Mouse (Mus musculus) frontal cortex, postnatal 25 days (tissue): ENCODE results near the gene Acat3.
"Not testable (repeated sequence)": the region's sequence is repeated elsewhere in the genome, so short reads cannot be mapped to it uniquely, and the experiment has no call there.

Source experiments
- DNase-seq, 2 experiments: peaks; one replicate each; pipeline ENCODE4 v3.0.0; 2022; ENCODE audit warnings: low spot score in 2 of 2

The Acat3 gene

DNA sequence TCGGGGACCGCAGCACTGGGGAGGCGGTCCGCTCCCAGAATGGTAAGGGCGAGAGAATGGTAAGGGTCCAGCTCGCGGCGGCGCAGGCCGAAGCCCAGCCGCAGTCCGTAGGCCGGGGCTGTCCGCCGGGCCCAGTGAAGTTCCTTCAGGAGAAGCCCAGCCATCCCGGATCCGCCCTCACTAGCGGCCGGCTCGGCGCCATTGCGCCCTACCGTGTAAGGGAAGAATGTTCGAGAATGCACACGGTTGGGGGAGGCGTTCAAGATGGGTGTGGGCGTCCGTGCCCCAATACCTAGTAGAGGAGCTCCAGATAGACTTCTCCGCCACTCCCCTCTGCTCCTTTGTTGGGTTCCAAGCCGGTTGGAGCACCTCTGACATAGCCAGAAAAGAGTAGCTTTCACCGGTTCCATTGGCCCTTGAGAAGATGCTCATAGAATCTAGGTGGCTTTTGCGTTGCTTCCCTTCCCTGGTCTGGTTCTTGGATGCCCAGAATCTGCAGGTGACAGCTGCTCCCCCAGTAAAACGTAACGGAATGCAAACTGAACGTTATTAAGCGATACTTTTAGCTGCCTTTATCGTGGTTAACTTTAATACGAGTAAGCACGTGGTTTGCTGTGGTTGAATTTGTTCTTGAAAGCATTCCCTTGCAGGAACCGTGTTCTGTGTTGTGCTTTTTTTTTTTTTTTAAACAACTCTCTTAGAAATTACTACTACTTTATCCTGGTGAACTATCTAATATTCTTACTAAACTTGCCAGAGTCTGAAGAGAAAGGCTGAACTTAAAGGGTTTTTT lies 23.6 kb downstream of the Acat3 start:
- DNase-seq = peak in 1 of 2 experiments; percentile 53

- peak; percentile 96 to 99 for DNase-seq
These were observed 24.4 kb downstream of the Acat3 start, which contains the start of gene Mrpl18 for GRCm38 (mm10) chr17:12915881-12916583. Gene Mrpl18 (minus strand): TSS chr17:12916345.

DNA sequence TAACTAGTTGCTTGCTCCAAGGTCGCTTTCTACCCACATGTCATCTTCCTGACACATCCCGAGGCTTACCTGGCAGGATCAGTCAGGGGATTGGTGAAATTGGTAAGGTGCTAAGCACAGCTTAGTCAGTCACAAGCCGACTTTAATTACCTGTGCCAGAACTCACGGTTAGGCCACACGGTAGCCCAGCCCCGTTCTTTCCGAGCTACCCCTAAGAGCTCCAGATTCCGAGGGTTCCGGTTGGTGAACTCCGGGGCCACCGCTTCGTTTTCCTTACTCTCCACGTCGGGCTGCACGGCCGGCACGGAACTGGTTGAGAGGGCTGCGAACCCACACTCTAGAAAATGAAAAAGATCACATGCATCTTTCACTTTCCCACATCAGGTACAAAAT lies 24.9 kb downstream of the Acat3 start, which contains the start of gene Tcp1:
Tcp1 (plus strand) TSS at position 214 of the 393 bp plus-strand sequence.
- DNase-seq = no peak

DNA sequence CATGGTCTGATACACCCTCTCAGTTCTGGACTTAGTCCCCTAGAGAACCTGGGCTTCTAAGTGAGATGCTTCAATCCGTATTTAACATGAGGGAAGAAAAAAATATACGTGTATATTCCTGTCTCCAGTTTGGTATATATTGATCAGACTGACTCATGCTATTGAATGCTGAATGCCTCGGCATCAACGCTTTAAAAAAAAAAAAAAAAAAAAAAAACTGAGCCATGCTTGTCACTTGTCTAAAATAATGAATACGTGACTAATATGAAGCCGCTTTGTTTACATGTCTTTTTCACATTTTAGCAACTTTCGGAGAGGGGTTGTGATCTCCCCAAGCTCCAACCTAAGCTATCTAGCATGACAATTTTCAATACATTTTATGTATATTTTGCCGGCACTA lies 30.0 kb downstream of the Acat3 start:
- no peak for DNase-seq

GRCm38 (mm10) chr17:12909361-12910280 lies 30.8 kb downstream of the Acat3 start, which contains the start of gene Pnldc1:
Gene Pnldc1 (minus strand): TSS chr17:12910230.
- no peak for DNase-seq

DNA sequence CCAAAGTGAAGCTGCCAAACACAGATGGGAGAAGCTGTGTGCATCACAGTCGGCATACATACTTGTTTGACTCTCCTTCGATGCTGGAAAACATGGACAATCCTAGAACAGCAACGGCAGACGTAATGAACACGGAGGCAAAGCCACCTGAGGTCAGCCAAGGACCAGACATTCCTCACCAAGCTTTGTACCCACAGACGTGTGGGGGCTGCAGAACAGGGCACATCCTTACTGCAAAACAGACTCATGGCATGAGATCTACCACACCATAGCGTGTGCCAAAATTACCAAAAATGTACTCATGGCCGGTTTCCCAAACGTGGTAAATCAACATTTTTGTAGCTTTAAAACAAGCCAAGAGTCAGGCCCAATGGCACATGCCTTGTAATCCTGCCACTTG lies 34.0 kb downstream of the Acat3 start:
- DNase-seq = no peak

GRCm38 (mm10) chr17:12905810-12906209 lies 34.6 kb downstream of the Acat3 start:
- no peak for DNase-seq

DNA sequence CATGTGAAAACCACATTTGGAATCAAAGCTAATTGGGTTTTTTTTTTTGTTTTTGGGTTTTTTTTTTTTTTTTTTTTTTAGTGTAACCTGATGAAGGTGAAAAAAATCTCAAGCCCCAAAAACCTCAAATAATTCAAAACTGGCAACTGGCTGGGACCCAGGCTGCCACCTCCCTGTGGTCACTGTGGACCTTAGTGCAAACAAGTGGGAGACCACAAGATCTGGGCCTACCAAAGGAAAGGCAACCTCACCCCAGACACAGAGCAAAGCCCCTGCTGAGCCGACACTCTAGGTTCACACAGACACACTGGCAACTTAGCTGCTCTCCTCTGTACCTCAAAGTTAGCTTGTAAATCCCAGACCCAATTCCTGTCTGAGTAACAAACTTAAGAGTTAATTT lies 36.1 kb downstream of the Acat3 start:
- DNase-seq = no peak

DNA sequence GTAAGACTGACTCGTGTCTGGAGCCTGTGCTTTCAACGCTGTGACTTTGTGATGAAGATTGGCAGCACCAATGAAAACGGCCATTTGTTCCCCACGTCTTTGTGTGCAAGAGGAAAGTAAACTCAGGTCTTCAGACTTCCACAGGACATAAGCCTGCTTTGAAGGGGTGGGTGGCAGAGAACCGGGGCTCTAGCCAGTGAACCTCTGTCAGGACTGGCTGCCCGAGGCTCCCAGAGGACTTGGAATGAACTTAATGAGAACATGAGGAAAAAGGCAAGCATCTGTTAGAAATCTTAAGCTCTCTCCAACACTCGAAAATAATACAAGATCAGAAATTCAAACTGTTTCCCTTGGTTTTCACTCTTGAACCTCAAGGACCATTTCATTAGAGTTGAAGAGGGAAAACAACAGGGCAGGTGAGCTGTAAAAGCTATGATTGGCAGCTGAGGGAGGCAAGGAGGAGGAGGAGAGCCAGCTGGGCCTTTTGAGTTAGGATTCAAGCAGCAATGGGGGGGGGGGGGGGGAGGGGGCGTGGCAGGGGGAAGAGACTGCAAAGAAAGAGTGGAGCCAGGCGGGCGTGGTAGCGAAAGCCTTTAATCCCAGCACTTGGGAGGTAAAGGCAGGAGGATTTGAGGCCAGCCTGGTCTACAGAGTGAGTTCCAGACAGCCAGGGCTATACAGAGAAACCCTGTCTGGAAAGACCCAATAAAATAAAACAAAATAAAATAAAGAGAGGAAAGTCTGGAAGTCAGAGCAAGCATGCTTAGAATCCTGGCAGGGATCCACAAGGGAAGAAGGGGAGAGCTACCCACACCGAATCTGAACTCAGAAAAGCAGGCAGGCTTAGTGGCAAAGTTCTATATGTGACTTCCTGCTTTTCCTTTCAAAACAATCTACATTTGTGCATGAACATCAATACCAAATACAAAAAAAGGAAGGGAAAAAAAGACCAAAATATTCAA lies 36.7 kb downstream of the Acat3 start:
- no peak for DNase-seq

GRCm38 (mm10) chr17:12902291-12902690 lies 38.1 kb downstream of the Acat3 start:
- DNase-seq = no peak

- not testable (repeated sequence) for DNase-seq
These were observed 41.8 kb downstream of the Acat3 start for GRCm38 (mm10) chr17:12898607-12899006.

DNA sequence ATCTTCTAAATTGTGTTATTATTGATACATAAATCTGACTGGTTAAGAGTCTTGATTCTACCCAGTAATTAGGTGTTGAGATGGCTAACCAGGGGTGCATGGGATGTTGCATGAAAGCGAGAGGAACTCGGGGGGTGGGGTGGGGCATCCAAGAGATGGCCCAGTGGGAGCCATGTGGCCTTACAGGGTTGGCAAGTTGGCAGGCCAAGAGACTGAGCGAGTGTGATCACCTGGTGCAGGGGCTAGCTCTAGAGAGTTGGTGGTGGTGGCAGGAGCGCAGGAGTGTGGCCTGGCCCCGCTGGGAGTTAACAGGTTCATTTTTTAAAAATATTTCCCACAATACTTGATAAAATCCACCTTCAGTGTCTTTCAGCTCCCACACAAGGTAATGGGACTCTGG lies 42.7 kb downstream of the Acat3 start:
- no peak for DNase-seq

GRCm38 (mm10) chr17:12892033-12892432 lies 48.4 kb downstream of the Acat3 start:
- no peak for DNase-seq

DNA sequence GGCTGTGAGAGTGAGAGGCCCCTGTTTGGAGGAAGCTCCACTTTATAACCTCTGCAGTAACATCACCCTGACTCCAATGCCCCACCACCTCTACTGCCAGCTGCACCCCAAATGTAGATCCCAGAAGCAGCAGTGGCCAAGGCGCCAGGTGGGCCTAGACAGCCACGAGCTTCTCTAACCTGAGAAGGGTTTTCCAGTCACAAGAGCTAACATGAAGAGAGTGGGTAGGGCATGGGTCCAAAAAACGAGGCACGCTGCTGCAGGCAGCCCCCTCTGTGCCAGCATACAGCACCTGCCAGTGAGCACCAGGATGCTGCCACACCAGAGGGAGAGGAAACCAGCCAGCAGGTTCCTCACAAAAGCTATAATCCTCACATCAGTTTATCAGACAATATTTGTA lies 49.3 kb downstream of the Acat3 start:
- DNase-seq = no peak

- DNase-seq = no peak
These were observed 53.2 kb downstream of the Acat3 start for GRCm38 (mm10) chr17:12887021-12887775.

DNA sequence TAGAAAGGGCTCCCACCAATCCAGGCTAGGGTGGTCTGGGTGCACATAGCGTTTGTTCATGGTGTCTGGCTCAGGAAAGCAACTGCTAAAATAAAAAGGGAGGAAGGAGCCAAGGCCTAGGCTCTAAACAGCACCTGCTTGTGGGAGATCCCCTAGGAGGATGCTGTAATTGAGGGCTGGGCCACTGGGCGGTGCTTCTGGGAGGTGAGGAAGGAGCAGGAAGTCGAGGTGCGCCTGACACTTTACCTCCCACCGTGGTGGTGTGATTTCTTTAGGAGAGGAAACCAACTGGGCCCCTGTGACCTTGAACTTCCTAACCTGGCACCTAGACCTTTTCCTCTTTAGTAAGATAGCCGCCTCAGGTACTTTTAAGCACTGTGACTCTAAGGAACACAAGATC lies 53.8 kb downstream of the Acat3 start:
- no peak for DNase-seq

DNA sequence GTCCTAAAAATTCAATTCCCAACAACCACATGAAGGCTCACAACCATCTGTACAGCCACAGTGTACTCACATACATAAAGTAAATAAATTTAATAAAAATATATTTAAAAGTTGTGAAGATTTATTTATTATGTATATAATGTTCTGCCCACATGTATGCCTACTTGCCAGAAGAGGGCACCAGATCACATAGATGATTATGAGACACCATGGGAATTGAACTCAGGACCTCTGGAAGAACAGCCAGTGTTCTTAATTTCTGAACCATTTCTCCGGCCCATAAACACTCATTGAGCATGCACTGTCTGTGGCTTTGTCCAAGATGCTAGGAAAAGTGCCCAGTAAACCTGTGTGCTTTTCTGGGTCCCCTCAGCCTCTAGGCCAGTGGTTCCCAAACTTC lies 59.2 kb downstream of the Acat3 start:
- no peak for DNase-seq

DNA sequence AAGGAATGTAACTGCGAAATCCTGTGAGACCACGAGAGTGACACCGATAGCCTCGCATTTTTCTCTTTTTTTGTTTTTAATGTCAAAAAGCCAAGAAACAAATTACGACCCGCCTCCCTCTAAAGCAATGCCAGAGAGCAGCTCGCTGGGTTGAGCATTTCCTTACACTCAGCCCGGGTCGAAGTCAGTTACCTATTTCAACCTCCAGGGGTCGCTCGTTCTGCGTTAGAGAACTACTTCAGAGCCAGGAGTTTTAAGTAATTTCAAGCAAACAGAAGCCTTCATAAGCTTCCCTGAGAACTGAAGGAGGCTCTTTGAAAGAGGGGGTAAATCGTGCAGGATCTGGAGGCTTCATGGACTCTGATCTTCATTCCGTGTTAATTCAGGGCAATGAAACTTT lies 60.2 kb downstream of the Acat3 start:
- DNase-seq = peak; percentile 77 to 79

DNA sequence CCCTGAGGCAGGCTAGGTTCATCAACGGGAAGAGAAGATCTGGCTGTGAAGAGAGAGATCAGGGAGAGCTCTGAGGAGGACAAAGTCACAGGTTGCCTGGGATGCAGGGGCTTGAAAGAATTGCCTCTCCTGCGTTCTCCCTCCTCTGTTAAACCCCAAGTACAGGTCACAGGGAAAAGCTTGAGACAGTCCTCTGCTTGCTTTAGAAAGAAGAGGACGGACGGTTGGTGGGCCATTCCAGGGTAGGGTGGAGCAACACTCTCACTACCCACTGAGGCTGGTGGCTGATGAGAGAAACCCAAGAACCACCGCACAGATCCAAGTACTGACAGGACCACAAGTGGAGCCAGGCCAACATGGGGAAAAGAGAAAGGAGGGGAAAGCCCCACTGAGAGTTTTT lies 64.7 kb downstream of the Acat3 start, which contains the start of gene Mrgprh:
Mrgprh (plus strand) TSS at position 301 of the 400 bp plus-strand sequence.
- no peak for DNase-seq
